Mouse (Mus musculus) layer of hippocampus, adult 18-20 months (tissue): Measurements from ENCODE around the gene 4930507D05Rik. TPM values are rescaled to one million over a fixed set of nuclear protein-coding genes. Genes with fewer than 3 reads are reported as not detected.
"Not testable (repeated sequence)": the region's sequence is repeated elsewhere in the genome, so short reads cannot be mapped to it uniquely, and the experiment has no call there.

Experiments
- DNase-seq, 2 experiments: peaks; one replicate each; pipeline ENCODE4 v3.0.0; 2022; ENCODE audit warnings: low spot score in 2 of 2
- long read RNA-seq: library from polyadenylated mRNA; stranded (forward); transcript quantifications from one replicate; pipeline ENCODE4 v2.0.0, GENCODE M21; 2021
- total RNA-seq, 2 experiments: library from RNA; stranded (reverse); gene quantifications; 2 replicates each; pipeline ENCODE4 v1.2.3; 2021

4930507D05Rik gene
- total RNA-seq, result 1 to 10 TPM in 1 of 2 experiments, under 1 TPM in 1; 0.94 to 1.1 TPM
- long read RNA-seq, partial matches to known transcripts, result 0 of 1 reads
- long read RNA-seq, other reads (novel, unspliced or antisense), result 0 of 1 reads

GRCm38 (mm10) chr10:62449364-62450279, at the start of gene 4930507D05Rik, which contains the start of gene Supv3l1:
TSS of gene 4930507D05Rik (plus strand) at chr10:62449489.
TSS of gene Supv3l1 (minus strand) at chr10:62449738.
- DNase-seq, result peak; percentile 80 to 95

GRCm38 (mm10) chr10:62401641-62402111, 47.6 kb upstream of the 4930507D05Rik start:
- peak in 1 of 2 experiments; percentile 20 for DNase-seq

- no peak for DNase-seq
These were observed 44.4 kb upstream of the 4930507D05Rik start for GRCm38 (mm10) chr10:62404901-62405300.

GRCm38 (mm10) chr10:62410943-62411342, 38.3 kb upstream of the 4930507D05Rik start:
- DNase-seq, result peak; percentile 48 to 79

- no peak for DNase-seq
These were observed 37.6 kb upstream of the 4930507D05Rik start for GRCm38 (mm10) chr10:62411431-62412410.

- DNase-seq, result no peak
These were observed 36.2 kb upstream of the 4930507D05Rik start for GRCm38 (mm10) chr10:62412906-62413605.

GRCm38 (mm10) chr10:62413606-62413982, 35.7 kb upstream of the 4930507D05Rik start:
- no peak for DNase-seq

GRCm38 (mm10) chr10:62418831-62419356, 30.4 kb upstream of the 4930507D05Rik start:
- no peak for DNase-seq

- no peak for DNase-seq
These were observed 29.9 kb upstream of the 4930507D05Rik start for GRCm38 (mm10) chr10:62419422-62419821.

- DNase-seq, result no peak
These were observed 28.9 kb upstream of the 4930507D05Rik start for GRCm38 (mm10) chr10:62420399-62420798.

GRCm38 (mm10) chr10:62421127-62421526, 28.2 kb upstream of the 4930507D05Rik start:
- no peak for DNase-seq

- DNase-seq, result no peak
These were observed 27.0 kb upstream of the 4930507D05Rik start, which contains the start of gene Hkdc1 for GRCm38 (mm10) chr10:62422255-62422654. TSS of gene Hkdc1 (minus strand) at chr10:62422491.

GRCm38 (mm10) chr10:62425081-62425871, 24.0 kb upstream of the 4930507D05Rik start:
- DNase-seq, result no peak

GRCm38 (mm10) chr10:62430427-62430826, 18.9 kb upstream of the 4930507D05Rik start:
- no peak for DNase-seq

- no peak for DNase-seq
These were observed 971 bp downstream of the 4930507D05Rik start for GRCm38 (mm10) chr10:62450280-62450640.

- DNase-seq, result not testable (repeated sequence)
These were observed 2.7 kb downstream of the 4930507D05Rik start for GRCm38 (mm10) chr10:62452001-62452400.

GRCm38 (mm10) chr10:62461321-62461720, 12.0 kb downstream of the 4930507D05Rik start:
- DNase-seq, result no peak

GRCm38 (mm10) chr10:62469736-62470135, 20.4 kb downstream of the 4930507D05Rik start:
- DNase-seq, result no peak

GRCm38 (mm10) chr10:62471105-62471504, 21.8 kb downstream of the 4930507D05Rik start:
- no peak for DNase-seq
